Mouse (Mus musculus): ENCODE results near the gene Kcnh1. TPM values are rescaled to one million over a fixed set of nuclear protein-coding genes. Genes with fewer than 3 reads are reported as not detected.

The Kcnh1 gene
- polyA plus RNA-seq, 1 experiment, result 30.9 TPM

DNA sequence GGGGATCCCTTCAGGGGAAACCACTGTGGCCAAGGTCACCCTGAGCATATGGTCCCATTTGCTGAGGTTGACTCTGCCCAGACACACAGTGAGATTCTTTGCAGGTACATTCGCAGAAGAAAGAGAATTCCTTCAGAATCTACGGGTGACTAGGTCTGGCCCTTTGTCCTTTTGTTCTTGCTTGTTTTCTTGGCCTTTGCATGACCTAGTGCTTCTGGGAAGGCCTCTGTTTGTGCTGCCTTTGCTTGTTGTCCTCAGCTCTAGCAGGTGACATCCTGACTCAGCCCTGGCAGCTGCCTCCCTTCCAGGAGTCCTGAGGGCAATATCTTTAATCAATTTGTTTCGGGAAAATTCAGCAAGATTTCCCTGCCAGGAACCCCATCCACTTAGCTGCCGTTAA, 264.4 kb downstream of the Kcnh1 start:
- Histone ChIP-seq H3K27ac (ENCODE audit: insufficient read depth, low read length) (no peak overlapping the region), H3K4me1 (ENCODE audit: control insufficient read depth, insufficient read depth, low read length) (peaks cover 3% of the 10 kb centered on the region; the same call in 1 of the 2 replicates), H3K4me3 (ENCODE audit: insufficient read depth, low read length) (no peak overlapping the region)
- no peak for TF ChIP-seq POLR2A (IDR thresholded peaks at IDR 0.05; ENCODE audit: extremely low read depth, insufficient read depth, low read length)
- no peak for TF ChIP-seq CTCF (IDR thresholded peaks at IDR 0.05; ENCODE audit: extremely low read depth, insufficient read depth, low read length)

DNA sequence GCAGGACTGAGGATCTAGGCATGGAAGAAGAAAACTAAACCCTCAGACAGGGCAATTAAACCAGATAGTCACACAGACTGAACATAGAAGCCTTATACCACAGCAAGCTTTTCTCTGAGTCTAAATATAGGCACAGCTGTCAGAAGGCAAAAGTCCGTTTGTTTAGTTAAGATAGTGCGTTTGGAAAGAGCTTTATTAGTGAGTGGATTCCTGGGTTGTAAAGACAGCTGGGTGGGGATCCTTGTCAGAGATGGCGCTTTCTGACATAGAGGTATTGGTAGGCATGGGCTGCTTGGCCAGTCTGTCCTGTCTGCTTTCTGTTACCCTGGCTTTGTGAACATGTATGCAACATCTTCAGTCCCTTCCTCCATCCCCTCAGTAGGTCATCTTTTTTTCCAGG, 266.5 kb downstream of the Kcnh1 start:
- peaks cover under 1% of the 10 kb centered on the region; the same call in 1 of the 2 replicates for H3K4me1 ChIP-seq (ENCODE audit: control insufficient read depth, insufficient read depth, low read length)
- H3K4me3 ChIP-seq (ENCODE audit: insufficient read depth, low read length), result no peak overlapping the region
- H3K27ac ChIP-seq (ENCODE audit: insufficient read depth, low read length), result no peak overlapping the region
- TF ChIP-seq CTCF (IDR thresholded peaks at IDR 0.05; ENCODE audit: extremely low read depth, insufficient read depth, low read length), result no peak
- no peak for TF ChIP-seq POLR2A (IDR thresholded peaks at IDR 0.05; ENCODE audit: extremely low read depth, insufficient read depth, low read length)

DNA sequence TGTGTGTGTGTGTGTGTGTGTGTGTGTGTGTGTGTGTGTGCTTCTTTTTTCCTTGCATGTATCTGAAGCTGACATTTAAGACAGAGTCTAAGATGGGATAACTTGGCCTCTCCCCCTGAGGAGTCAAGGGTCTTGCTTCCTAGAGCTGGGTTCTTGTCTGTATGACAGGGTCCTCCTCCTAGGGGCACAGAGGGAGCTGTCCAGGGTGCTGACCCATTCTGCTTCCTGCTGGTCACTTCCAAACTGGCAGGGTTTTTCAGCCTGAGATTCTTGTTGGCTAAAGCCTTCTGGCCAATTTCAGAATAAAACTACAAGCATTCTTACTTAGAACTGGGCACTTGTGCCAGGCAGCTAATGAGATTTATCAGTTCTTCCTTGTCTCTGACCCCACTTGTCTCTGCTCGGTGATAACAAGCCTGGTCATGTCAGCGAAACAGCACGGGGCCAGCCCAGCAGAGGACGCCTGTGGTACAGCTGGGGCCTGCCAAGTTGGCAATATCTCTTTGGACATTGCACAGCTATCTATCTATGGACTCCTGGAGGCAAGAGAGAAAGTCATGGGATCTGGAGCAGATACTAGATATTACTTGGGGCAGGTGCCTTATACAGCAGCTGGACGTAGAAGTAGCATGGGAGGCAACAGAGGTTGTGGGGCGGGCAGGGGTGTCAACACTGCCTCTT, 267.1 kb downstream of the Kcnh1 start:
- Histone ChIP-seq H3K4me3 (ENCODE audit: insufficient read depth, low read length) (no peak overlapping the region), H3K27ac (ENCODE audit: insufficient read depth, low read length) (no peak overlapping the region), H3K4me1 (ENCODE audit: control insufficient read depth, insufficient read depth, low read length) (no peaks in the 10 kb centered on the region)
- no peak for TF ChIP-seq CTCF (IDR thresholded peaks at IDR 0.05; ENCODE audit: extremely low read depth, insufficient read depth, low read length)
- no peak for TF ChIP-seq POLR2A (IDR thresholded peaks at IDR 0.05; ENCODE audit: extremely low read depth, insufficient read depth, low read length)

DNA sequence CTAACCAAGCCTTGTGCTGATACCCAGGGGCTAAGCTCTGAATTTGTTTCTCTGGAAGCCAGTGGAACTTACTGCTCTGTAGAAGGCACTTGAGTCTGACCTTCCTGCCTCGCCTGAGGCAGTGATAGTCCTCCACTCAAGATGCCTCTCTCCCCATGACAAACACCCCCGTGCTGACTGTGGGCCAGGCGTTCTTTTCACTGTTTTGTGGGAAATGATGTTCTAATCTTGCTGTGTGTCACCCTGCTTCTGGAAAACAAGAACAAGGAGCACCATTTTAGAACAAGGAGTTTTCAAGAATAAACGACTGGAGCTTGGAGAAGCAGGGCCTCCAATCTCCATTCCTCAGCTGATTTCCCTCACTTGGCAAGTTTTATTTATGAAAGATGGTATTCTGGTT, 273.2 kb downstream of the Kcnh1 start:
- H3K27ac ChIP-seq (ENCODE audit: insufficient read depth, low read length), result no peak overlapping the region
- no peak overlapping the region for H3K4me3 ChIP-seq (ENCODE audit: insufficient read depth, low read length)
- TF ChIP-seq CTCF (IDR thresholded peaks at IDR 0.05; ENCODE audit: extremely low read depth, insufficient read depth, low read length) (no peak), POLR2A (IDR thresholded peaks at IDR 0.05; ENCODE audit: extremely low read depth, insufficient read depth, low read length) (no peak)
- H3K4me1 ChIP-seq (ENCODE audit: control insufficient read depth, insufficient read depth, low read length), result peaks cover 4% of the 10 kb centered on the region

GRCm38 (mm10) chr1:192472366-192472765, 281.8 kb downstream of the Kcnh1 start:
- TF ChIP-seq CTCF (IDR thresholded peaks at IDR 0.05; ENCODE audit: extremely low read depth, insufficient read depth, low read length) (no peak), POLR2A (IDR thresholded peaks at IDR 0.05; ENCODE audit: extremely low read depth, insufficient read depth, low read length) (no peak)
- Histone ChIP-seq H3K4me3 (ENCODE audit: insufficient read depth, low read length) (no peak overlapping the region), H3K4me1 (ENCODE audit: control insufficient read depth, insufficient read depth, low read length) (no peaks in the 10 kb centered on the region), H3K27ac (ENCODE audit: insufficient read depth, low read length) (no peak overlapping the region)

- Histone ChIP-seq H3K4me3 (ENCODE audit: insufficient read depth, low read length) (no peak overlapping the region), H3K4me1 (ENCODE audit: control insufficient read depth, insufficient read depth, low read length) (no peaks in the 10 kb centered on the region), H3K27ac (ENCODE audit: insufficient read depth, low read length) (no peak overlapping the region)
- no peak for TF ChIP-seq CTCF (IDR thresholded peaks at IDR 0.05; ENCODE audit: extremely low read depth, insufficient read depth, low read length)
Observed at GRCm38 (mm10) chr1:192473134-192473533, 282.6 kb downstream of the Kcnh1 start.

GRCm38 (mm10) chr1:192476704-192477103, 286.1 kb downstream of the Kcnh1 start:
- Histone ChIP-seq H3K4me3 (ENCODE audit: insufficient read depth, low read length) (no peak overlapping the region), H3K4me1 (ENCODE audit: control insufficient read depth, insufficient read depth, low read length) (peaks cover 4% of the 10 kb centered on the region), H3K27ac (ENCODE audit: insufficient read depth, low read length) (no peak overlapping the region)
- TF ChIP-seq POLR2A (IDR thresholded peaks at IDR 0.05; ENCODE audit: extremely low read depth, insufficient read depth, low read length) (no peak), CTCF (IDR thresholded peaks at IDR 0.05; ENCODE audit: extremely low read depth, insufficient read depth, low read length) (no peak)

- no peak for TF ChIP-seq CTCF (IDR thresholded peaks at IDR 0.05; ENCODE audit: extremely low read depth, insufficient read depth, low read length)
- no peak for TF ChIP-seq POLR2A (IDR thresholded peaks at IDR 0.05; ENCODE audit: extremely low read depth, insufficient read depth, low read length)
- Histone ChIP-seq H3K27ac (ENCODE audit: insufficient read depth, low read length) (no peak overlapping the region), H3K4me3 (ENCODE audit: insufficient read depth, low read length) (no peak overlapping the region), H3K4me1 (ENCODE audit: control insufficient read depth, insufficient read depth, low read length) (peaks cover 4% of the 10 kb centered on the region)
Observed at GRCm38 (mm10) chr1:192477556-192477955, 287.0 kb downstream of the Kcnh1 start.

DNA sequence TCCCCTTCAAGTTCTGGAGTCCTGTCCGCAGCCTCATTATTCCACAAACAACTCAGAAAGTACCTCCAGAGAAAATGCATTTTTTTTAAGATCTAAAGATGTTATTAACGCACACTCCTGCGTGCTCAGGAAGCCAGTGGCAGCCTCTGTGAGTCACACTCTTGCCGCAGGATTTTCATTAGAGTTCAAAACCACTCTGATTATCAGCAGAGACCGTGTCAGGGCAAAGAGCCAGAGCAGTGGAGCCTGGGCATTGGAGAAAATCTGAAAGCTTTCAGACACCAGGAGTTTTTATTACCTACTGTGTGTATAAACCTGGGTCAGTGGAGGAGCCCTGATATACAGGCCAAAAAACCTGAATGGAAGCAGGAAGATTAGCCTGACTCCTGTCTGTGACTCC, 287.6 kb downstream of the Kcnh1 start:
- no peak overlapping the region for H3K4me3 ChIP-seq (ENCODE audit: insufficient read depth, low read length)
- no peak overlapping the region for H3K27ac ChIP-seq (ENCODE audit: insufficient read depth, low read length)
- peaks cover 6% of the 10 kb centered on the region for H3K4me1 ChIP-seq (ENCODE audit: control insufficient read depth, insufficient read depth, low read length)
- TF ChIP-seq CTCF (IDR thresholded peaks at IDR 0.05; ENCODE audit: extremely low read depth, insufficient read depth, low read length) (no peak), POLR2A (IDR thresholded peaks at IDR 0.05; ENCODE audit: extremely low read depth, insufficient read depth, low read length) (no peak)

- no peak overlapping the region for H3K27ac ChIP-seq (ENCODE audit: insufficient read depth, low read length)
Observed at GRCm38 (mm10) chr1:192480072-192480784, 289.7 kb downstream of the Kcnh1 start.

More at GRCm38 (mm10) chr1:192480072-192480784, 289.7 kb downstream of the Kcnh1 start:
- peaks cover 6% of the 10 kb centered on the region for H3K4me1 ChIP-seq (ENCODE audit: control insufficient read depth, insufficient read depth, low read length)
- no peak overlapping the region for H3K4me3 ChIP-seq (ENCODE audit: insufficient read depth, low read length)
- no peak for TF ChIP-seq POLR2A (IDR thresholded peaks at IDR 0.05; ENCODE audit: extremely low read depth, insufficient read depth, low read length)
- no peak for TF ChIP-seq CTCF (IDR thresholded peaks at IDR 0.05; ENCODE audit: extremely low read depth, insufficient read depth, low read length)
